Mouse (Mus musculus) adrenal gland, postnatal 25 days (tissue): ENCODE results near the gene Epsti1. TPM values are rescaled to one million over a fixed set of nuclear protein-coding genes. Genes with fewer than 3 reads are reported as not detected.
"Not testable (repeated sequence)": the region's sequence is repeated elsewhere in the genome, so short reads cannot be mapped to it uniquely, and the experiment has no call there.

Experiments used
- DNase-seq: peaks from one replicate; pipeline ENCODE4 v3.0.0; 2021; ENCODE audit warnings: mixed read lengths
- long read RNA-seq: library from polyadenylated mRNA; stranded (forward); transcript quantifications from one replicate; pipeline ENCODE4 v2.0.0, GENCODE M21; 2021
- total RNA-seq: library from RNA; stranded (reverse); gene quantifications from 2 replicates; pipeline ENCODE4 v1.2.3, GENCODE M21; 2021

The Epsti1 gene
- 0.48 and 1.5 TPM in 2 replicates for total RNA-seq
- long read RNA-seq, partial matches to known transcripts: 0 of 1 reads
- long read RNA-seq, other reads (novel, unspliced or antisense): 0 of 1 reads

DNA sequence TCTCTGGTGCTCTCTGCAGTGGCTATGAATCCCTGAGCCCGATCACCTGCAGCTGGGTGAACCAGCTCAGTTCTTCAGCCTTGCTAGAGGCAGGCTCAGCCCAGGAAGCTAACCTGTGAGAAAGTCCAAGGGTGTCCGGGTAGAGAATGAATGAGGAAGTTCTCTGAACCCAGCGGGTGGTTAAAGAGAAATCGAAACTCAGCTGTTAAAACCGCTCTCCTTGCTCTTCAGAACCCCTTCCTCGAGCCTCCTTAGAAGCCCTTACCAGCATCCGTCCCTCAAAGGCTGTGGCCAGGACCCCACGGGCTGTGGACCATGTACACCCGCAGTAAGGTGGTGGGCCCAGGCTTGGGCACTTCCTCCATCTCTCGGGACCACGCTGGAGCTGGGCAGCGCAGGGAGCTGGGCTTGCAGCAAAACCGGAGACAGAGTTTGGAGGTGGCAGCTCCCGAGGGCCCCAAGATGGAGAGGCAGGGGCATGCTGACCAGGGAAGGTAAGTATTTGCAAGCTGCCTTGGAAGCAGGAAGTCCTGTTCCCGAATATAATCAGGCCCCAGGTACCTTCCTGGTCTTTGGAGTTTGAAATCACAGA is at the start of gene Epsti1:
TSS of gene Epsti1 (plus strand) at position 69 of the 592 bp plus-strand sequence.
- DNase-seq: no peak

DNA sequence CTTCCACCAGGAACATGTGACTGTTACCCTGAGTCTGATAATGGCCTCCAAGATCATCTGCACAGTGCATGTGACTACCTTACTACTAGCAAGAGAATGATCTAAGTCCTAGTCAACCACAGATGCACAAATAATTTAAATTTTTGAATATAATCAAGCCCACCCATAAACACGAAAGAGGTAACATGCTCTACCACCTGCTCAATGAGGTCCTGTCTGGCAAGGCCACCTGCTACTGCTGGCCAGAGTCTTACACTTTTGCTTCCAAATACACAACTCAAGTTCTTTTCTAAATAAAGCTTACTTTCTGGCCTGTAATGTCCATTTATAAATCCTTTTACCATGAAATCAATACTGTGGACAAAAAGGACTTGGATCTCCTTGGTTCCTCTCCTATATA is 44.1 kb upstream of the Epsti1 start:
- DNase-seq: no peak

- no peak for DNase-seq
These were observed 43.0 kb upstream of the Epsti1 start for GRCm38 (mm10) chr14:77860841-77861560.

GRCm38 (mm10) chr14:77864051-77864450 is 40.0 kb upstream of the Epsti1 start:
- DNase-seq: no peak

GRCm38 (mm10) chr14:77864510-77864909 is 39.5 kb upstream of the Epsti1 start:
- DNase-seq: no peak

- DNase-seq: no peak
These were observed 36.4 kb upstream of the Epsti1 start for GRCm38 (mm10) chr14:77867601-77868000.

DNA sequence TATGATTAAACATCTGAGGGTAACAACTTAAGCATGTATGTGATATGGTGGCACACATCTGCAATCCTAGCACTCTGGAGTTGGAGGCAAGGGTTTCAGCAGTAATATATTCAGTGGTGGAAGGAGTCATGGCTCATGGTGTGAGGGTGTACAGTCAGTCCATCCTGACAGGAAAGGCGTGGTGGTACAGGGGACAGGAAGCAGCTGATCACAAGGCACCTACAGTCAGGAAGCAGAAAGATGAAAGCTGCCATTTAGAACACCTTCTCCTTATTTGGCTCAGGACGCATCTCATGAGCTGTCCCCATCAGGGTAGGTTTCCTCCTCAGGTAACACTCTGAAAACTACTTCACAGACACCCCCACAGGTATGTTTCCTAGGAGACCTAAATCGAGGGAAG is 33.1 kb upstream of the Epsti1 start:
- DNase-seq: no peak

- DNase-seq: no peak
These were observed 32.6 kb upstream of the Epsti1 start for GRCm38 (mm10) chr14:77871380-77871975.

DNA sequence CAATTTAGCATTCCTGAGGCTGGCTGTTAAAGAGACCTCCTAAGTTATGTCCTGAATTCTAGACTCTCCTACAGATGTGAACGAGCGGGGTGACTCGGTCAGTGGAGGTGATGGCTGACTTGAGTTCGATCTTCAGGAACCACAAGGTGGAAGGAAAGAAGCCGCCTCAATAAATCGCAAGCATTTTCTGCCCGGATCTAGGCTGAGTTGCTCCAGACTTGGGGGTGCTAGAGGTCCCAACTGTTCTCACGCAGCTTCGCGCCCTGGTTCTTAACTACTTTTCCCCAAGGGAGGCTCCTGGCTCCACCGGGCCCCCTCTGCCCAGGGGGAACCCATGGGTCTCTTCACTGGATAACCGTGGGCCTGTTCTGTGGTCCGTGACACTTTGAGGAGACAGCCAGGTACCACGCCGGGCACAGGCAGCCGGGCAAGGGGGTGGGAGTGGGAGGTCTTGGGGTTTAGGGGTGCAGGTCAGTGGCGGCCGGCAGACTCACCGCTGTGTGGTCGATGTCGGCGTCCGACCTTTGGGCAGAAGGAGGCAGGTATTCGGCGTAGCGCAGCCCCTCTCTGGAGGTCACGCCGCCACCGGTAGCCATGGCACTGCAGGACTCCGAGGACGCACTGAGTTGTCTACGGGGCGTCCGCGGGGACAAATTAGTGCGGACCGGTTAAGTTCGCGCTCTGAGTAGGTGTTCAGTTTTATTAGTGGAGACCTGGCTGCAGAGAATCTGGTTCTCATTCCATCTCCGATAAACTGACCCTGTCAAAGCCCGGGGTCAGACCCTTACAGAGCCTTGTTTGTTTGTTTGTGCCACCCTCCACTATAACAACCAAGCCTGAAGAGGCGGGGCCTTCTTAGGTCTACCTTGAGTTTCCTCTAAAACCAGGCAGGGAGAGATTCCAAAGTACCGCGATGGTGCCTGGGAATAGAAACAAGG is 29.5 kb upstream of the Epsti1 start, which contains the start of gene Dnajc15:
TSS of gene Dnajc15 (minus strand) at position 822 of the 938 bp plus-strand sequence.
- peak; percentile 91 for DNase-seq

- no peak for DNase-seq
These were observed 27.8 kb upstream of the Epsti1 start for GRCm38 (mm10) chr14:77876199-77876598.

DNA sequence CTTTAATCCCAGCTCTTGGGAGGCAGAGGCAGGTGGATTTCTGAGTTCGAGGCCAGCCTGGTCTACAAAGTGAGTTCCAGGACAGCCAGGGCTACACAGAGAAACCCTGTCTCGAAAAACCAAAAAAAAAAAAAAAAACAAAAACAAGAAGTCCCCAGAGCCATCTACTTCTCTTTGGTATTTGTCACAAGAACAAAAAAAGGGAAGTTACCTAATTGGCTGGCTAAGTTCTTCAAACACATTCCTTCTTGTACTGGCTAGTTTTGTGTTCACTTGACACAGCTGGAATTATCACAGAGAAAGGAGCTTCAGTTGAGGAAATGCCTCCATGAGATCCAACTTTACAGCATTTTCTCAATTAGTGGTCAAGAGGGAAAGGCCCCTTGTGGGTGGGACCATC is 26.2 kb upstream of the Epsti1 start:
- not testable (repeated sequence) for DNase-seq

DNA sequence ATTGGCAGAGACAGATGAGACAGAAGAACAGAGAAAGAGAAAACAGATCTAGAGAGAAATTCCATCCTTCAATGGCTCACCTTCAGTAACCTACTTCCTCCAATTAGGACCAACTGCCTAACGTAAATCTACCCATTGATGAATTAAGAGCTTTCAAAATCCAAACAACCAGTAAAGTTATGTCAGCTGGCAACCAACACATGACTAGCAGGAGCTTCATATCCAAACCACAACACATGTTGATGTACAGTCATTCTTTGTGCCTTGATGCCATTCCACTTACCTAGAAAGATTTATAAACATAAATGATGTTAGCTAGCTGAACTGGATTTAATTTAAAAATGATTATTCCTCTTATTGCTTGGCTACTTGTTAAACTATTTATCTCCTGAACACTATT is 22.0 kb upstream of the Epsti1 start:
- DNase-seq: no peak

GRCm38 (mm10) chr14:77882669-77883068 is 21.4 kb upstream of the Epsti1 start:
- DNase-seq: no peak

GRCm38 (mm10) chr14:77886376-77886775 is 17.7 kb upstream of the Epsti1 start:
- no peak for DNase-seq

- no peak for DNase-seq
These were observed 17.1 kb upstream of the Epsti1 start for GRCm38 (mm10) chr14:77886941-77887340.

DNA sequence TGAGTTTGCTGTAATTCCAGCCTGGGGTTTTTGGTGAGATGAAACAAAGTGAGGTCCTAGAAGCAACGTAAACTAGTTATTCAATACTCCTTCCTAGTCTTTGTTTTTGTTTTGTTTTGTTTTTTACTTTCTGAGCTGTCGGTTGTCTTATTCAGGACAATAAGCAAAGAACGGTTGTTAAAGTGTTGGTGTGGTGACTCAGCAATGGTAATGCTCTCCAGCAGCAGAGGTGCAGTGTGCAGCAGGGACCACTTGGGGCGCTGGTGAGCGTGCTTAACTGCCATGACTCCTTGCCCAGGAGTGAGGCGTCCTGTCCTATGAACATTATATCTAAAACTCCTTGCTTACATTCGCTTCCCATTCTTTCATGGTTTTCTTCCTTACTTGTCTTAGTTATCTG is 14.1 kb upstream of the Epsti1 start:
- no peak for DNase-seq

GRCm38 (mm10) chr14:77895951-77896350 is 8.1 kb upstream of the Epsti1 start:
- DNase-seq: no peak

- no peak for DNase-seq
These were observed 1.5 kb upstream of the Epsti1 start for GRCm38 (mm10) chr14:77902541-77902940.

DNA sequence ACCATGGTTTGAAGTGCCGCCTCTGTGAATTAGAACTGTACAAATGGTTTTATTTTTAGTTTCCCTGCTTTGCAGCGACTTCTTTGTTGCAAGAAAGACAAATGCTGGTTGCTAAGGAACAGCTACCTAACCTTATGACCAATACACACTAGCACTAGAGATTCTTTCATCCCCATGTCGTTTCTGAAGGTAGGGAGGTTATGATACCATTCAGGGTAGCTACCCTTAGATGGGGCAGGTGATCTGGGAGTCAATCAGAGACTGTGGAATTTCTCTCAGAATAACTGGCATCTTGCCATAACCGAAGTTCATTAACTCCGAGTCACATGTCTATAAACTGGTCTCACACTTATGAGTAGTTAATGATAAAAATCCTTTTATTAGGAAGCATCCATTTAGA is 1.4 kb downstream of the Epsti1 start:
- DNase-seq: no peak

DNA sequence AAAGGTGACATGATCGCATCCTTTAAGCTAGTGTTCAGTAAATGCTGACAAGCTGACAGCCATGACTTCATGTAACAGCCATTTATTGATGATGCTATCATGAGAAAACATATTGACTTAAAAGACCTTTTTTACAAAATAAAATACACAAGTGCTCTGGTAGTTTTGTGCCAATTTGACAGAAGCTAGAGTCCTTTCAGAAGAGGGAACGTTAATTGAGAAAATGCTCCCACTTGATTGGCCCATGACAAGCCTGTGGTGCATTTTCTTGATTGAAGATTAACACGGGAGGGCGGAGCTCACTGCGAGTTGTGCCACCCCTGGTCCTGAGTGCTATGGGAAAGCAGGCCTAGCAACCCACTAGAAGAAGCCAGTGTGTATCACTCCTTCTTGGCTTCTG is 2.5 kb downstream of the Epsti1 start:
- no peak for DNase-seq

DNA sequence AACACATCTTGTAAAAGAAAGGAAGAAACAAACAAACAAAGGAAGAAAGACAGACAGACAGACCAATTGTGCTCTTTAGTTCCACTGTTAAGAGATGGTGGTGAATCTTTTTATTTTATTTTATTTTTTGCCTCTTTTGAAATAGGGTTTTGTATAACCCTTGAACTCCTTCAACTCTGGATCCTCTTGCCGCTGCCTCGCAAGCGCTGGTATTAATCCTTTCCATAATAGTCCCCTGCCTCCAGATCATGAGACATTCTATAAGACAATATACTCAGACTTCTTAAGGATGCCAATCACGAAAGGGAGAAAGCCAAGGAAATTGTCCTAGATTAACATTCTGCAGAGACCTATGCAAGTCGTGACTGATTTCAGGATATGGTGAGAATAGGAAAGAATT is 11.7 kb downstream of the Epsti1 start:
- no peak for DNase-seq

GRCm38 (mm10) chr14:77921641-77922040 is 17.6 kb downstream of the Epsti1 start:
- no peak for DNase-seq
